Mouse (Mus musculus): ENCODE data around the gene Epha6.

The Epha6 gene

GRCm38 (mm10) chr16:60006857-60007568, 598.3 kb downstream of the Epha6 start:
- peak in 1 of 2 experiments; percentile 57 for DNase-seq (ENCODE audit: inconsistent age in 2 of 2, low spot score in 1 of 2)

- no peak for DNase-seq (ENCODE audit: inconsistent age in 2 of 2, low spot score in 1 of 2)
These were observed 635.5 kb downstream of the Epha6 start for GRCm38 (mm10) chr16:59969816-59970215.

GRCm38 (mm10) chr16:59955731-59956130, 649.6 kb downstream of the Epha6 start:
- DNase-seq (ENCODE audit: inconsistent age in 2 of 2, low spot score in 1 of 2) = peak; percentile 22 to 74

- peak in 1 of 2 experiments; percentile 17 for DNase-seq (ENCODE audit: inconsistent age in 2 of 2, low spot score in 1 of 2)
These were observed 681.6 kb downstream of the Epha6 start for GRCm38 (mm10) chr16:59923696-59924095.

- no peak for DNase-seq (ENCODE audit: inconsistent age in 2 of 2, low spot score in 1 of 2)
These were observed 725.3 kb downstream of the Epha6 start for GRCm38 (mm10) chr16:59880073-59880472.

GRCm38 (mm10) chr16:59871792-59872191, 733.5 kb downstream of the Epha6 start:
- no peak for DNase-seq (ENCODE audit: inconsistent age in 2 of 2, low spot score in 1 of 2)

- DNase-seq (ENCODE audit: inconsistent age in 2 of 2, low spot score in 1 of 2) = no peak
These were observed 751.1 kb downstream of the Epha6 start for GRCm38 (mm10) chr16:59854160-59854717.

GRCm38 (mm10) chr16:59852689-59853088, 752.6 kb downstream of the Epha6 start:
- DNase-seq (ENCODE audit: inconsistent age in 2 of 2, low spot score in 1 of 2) = no peak

GRCm38 (mm10) chr16:59846574-59846973, 758.8 kb downstream of the Epha6 start:
- DNase-seq (ENCODE audit: inconsistent age in 2 of 2, low spot score in 1 of 2) = peak; percentile 26 to 81

GRCm38 (mm10) chr16:59836778-59837177, 768.6 kb downstream of the Epha6 start:
- no peak for DNase-seq (ENCODE audit: inconsistent age in 2 of 2, low spot score in 1 of 2)

GRCm38 (mm10) chr16:59836304-59836703, 769.0 kb downstream of the Epha6 start:
- no peak for DNase-seq (ENCODE audit: inconsistent age in 2 of 2, low spot score in 1 of 2)

- DNase-seq (ENCODE audit: inconsistent age in 2 of 2, low spot score in 1 of 2) = no peak
These were observed 772.9 kb downstream of the Epha6 start for GRCm38 (mm10) chr16:59832468-59832867.

GRCm38 (mm10) chr16:59829655-59830054, 775.7 kb downstream of the Epha6 start:
- DNase-seq (ENCODE audit: inconsistent age in 2 of 2, low spot score in 1 of 2) = no peak

GRCm38 (mm10) chr16:59799790-59800189, 805.5 kb downstream of the Epha6 start:
- peak in 1 of 2 experiments; percentile 34 for DNase-seq (ENCODE audit: inconsistent age in 2 of 2, low spot score in 1 of 2)

GRCm38 (mm10) chr16:59772297-59772696, 833.0 kb downstream of the Epha6 start:
- no peak for DNase-seq (ENCODE audit: inconsistent age in 2 of 2, low spot score in 1 of 2)

GRCm38 (mm10) chr16:59770421-59770820, 834.9 kb downstream of the Epha6 start:
- no peak for DNase-seq (ENCODE audit: inconsistent age in 2 of 2, low spot score in 1 of 2)

GRCm38 (mm10) chr16:59769936-59770335, 835.4 kb downstream of the Epha6 start:
- DNase-seq (ENCODE audit: inconsistent age in 2 of 2, low spot score in 1 of 2) = peak in 1 of 2 experiments; percentile 19

GRCm38 (mm10) chr16:59760875-59761274, 844.5 kb downstream of the Epha6 start:
- no peak for DNase-seq (ENCODE audit: inconsistent age in 2 of 2, low spot score in 1 of 2)

- no peak for DNase-seq (ENCODE audit: inconsistent age in 2 of 2, low spot score in 1 of 2)
These were observed 854.4 kb downstream of the Epha6 start for GRCm38 (mm10) chr16:59750905-59751304.

GRCm38 (mm10) chr16:59743669-59744068, 861.7 kb downstream of the Epha6 start:
- no peak for DNase-seq (ENCODE audit: inconsistent age in 2 of 2, low spot score in 1 of 2)

GRCm38 (mm10) chr16:59715524-59715923, 889.8 kb downstream of the Epha6 start:
- no peak for DNase-seq (ENCODE audit: inconsistent age in 2 of 2, low spot score in 1 of 2)

- no peak for DNase-seq (ENCODE audit: inconsistent age in 2 of 2, low spot score in 1 of 2)
These were observed 912.1 kb downstream of the Epha6 start for GRCm38 (mm10) chr16:59693230-59693629.

- no peak for DNase-seq (ENCODE audit: inconsistent age in 2 of 2, low spot score in 1 of 2)
These were observed 916.2 kb downstream of the Epha6 start for GRCm38 (mm10) chr16:59689120-59689519.

Data from adrenal gland, adult (tissue).